Mouse (Mus musculus) NIH3T3 (cell line): ENCODE data around the gene Csnk2a2.

ENCODE experiments used
- DNase-seq: peaks from one replicate; pipeline ENCODE4 v3.0.0-alpha.2; 2012; ENCODE audit warnings: low read depth

Gene Csnk2a2

DNA sequence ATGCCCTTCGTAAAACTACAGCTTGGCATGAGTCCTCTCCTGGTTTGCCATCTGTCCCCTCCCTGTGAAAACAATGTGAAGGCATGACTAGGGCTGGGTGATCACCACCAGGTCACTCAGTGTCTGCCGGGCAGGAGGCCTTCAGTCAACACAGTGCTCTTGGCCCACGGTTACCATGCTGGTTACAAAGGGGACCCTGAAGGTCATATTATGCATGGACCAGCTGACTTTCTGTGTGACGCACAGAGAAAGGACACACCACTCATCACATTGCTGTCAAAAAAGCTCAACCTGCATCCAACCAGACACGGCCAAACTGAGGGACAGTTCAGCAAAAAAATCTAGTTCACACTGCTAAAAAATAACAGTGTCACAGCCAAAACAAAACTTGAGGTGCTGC lies at the start of gene Csnk2a2:
Gene Csnk2a2, minus strand, starts transcription at position 34 of the 400 bp plus-strand sequence.
- no peak for DNase-seq

DNA sequence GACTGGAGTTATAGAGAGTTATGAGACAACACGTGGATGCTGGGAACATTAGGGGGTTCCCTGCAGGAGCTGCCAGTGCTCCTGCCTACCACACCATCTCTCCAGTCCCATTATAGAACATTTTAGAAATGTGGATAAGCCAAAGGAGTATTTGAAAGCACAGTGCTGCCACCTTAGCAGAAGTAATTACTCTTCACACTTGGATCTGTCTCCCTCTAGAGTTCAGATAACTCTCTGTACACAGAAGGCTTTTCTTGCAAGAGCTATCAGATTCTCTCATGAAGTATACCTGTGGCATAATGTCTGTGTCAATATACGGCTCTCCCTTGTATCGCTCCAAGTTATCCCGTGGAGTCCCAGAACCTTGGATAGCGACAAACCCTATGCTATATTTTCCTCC lies 49.6 kb upstream of the Csnk2a2 start:
- DNase-seq: peak; percentile 37

DNA sequence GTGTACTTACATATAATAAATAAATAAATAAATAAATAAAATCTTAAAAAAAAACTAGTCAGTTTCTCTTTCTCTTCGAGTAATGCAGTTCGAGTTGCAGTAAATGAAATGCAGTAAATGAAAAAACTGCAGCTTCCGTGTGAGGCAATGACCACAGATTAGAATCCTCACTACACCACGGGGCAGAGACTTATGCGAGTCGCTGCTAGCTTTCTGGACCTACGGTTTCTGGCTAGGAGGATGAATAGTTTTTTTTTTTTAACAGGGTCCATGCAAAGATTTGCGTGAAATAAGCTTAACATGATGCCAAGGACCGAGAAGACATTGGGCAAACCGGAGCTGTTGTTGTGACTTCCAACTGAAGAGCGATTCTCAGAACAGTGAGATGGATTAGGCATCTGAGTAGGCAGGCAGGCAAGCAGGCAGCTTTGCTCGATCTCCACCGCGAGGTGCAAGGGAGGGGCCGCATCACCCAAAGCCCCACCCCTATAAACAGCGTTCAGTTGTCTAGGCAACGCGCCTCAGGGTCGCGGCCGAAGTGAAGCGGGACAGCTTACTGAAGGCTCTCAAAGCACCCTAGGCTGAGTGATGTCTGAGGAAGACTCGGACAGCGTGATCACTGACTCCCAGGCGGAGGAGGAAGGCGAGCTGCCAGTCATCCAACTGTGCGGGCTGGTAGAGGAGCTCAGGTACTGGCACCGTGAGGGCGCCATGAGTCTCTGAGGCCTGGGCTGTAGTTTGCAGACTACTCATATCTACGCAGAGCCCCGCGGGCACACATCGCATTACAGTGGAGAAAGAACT lies 43.9 kb upstream of the Csnk2a2 start, which contains the start of gene Ccdc113:
Gene Ccdc113, plus strand, starts transcription at position 502 of the 804 bp plus-strand sequence.
- no peak for DNase-seq

DNA sequence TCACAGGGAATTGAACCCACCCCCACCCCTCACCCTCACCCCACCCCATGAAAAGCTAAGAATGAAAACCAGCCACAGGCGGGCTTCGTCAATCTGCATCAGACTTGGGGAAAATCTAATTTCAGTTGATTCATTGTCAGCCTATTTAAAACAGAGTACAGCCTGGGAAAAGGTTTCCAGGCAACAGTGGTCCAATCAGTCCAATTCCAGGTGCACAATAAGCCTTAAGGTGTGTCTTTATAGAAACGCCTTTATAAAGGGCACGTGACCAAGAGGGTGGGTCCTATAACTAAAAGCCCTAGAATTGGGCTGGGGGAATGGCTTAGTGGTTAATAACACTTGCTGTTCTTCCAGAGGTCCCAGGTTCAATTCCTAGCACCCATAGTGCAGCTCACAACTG lies 42.4 kb upstream of the Csnk2a2 start:
- no peak for DNase-seq

DNA sequence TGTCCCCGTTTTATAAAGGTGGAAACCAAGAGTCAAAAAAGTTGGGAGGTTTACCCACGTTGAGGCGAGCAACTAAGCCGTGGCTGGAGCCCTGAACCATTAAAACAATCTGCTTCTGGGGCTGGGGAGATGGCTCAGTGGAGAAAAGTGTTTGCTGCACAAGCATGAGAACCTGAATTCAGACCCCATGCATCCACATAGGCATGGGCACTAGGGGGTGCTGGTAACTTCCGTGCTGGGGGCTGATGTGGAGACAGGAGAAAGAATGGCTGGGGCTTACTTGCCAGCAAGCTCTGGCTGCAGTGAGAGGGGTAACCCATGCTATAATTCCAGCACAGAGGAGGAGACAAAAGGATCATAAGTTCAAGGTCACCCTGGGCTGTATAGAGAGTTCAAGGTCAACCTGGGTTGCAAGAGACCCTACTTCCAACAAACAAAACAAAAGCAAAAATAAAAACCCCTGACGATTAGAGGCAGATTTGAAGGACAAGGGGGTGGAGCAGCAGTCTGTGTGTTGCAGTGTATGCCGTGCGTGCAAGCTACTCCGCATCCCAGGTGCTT lies 39.0 kb upstream of the Csnk2a2 start:
- peak; percentile 43 for DNase-seq

DNA sequence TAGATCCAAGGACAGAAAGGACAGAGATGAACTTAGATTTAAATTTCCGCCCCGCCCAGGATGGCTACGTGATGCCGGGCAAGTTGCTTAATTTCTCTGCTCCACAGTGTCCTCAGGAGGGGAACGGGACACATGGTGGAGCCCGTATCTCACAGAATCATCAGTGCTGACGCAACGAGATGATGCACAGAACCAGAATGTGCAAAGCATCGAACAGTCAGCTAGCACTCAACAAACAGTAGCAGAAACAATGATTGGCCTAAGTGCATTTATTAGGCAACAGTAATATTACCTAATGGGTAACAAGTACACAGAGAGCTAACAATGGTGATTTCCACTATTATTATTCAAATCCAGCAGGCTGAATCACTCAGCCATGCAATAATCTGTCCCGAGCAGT lies 38.4 kb upstream of the Csnk2a2 start:
- no peak for DNase-seq

DNA sequence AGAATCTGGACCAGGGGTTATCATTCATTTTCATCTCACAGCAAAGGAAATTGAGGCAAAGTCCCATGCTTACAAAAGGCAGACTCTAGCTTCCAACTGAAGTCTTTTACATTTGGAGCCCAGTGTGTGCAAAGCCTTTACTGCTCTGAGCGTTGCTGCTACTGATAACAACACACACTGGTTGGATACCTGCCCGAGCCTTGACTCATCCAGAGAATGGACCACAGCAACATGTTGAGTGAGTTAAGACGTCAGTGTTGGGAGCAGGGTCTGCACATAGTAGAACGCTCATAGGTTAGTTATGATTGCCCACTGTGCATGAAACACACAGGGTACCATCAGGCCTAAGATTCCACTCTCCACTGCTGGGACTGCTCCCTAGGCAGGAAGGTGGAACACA lies 34.2 kb upstream of the Csnk2a2 start:
- peak; percentile 52 for DNase-seq

DNA sequence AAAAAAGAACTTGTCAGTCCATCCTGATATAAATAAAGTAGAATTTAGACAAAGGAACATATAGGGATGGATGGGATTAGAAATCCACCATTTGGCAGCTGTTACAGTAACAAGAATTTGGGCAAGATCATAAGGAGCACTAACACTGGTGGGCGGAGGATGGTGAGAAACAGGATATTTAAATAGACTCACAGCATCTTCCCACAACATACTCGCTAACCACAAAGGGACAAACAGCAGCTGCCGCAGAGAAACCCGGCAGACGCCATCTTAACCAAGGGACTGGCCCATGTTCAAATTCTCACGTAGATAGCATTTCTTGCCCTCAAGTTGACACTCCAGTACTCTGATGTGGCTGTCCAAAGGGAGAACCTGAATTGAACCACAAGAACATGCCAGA lies 27.1 kb upstream of the Csnk2a2 start:
- DNase-seq: no peak

DNA sequence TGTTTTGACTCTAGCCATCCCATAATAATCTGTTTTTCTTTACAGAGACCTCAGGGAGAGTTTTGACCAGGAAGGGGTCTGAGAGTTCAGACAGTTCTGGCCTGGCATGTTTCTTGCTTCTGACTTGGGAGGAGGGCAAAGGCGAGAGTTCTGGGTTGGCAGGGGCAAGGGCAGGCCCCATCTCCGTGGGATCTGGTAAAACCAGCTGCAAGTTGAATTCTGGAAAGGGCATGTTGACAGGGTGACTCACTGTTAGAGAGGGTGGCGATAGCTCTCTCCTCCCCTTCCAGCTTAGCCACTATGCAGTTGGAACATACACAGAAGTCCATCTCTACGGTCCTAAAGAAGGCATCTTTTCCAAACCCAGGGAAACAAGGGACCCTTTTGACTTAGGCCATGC lies 23.4 kb upstream of the Csnk2a2 start:
- peak; percentile 51 for DNase-seq

DNA sequence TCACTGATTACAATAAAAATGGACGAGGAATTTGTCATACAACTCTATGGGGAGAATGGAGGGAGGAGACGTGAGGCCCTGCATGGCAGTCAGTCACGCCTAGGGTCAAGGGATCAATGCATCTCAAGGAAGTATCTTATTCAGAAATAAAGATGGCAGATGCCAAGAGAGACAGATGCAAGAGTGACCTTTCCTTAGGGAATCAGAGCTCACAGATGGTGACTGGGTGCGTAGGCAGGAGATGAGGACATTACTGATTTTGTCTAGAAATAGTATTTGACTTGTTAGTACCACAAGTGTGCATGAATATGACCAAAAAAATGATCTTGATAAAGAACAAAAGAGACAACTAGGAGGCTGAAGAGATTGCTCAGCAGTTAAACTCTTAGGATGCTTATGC lies 22.4 kb upstream of the Csnk2a2 start:
- DNase-seq: no peak

DNA sequence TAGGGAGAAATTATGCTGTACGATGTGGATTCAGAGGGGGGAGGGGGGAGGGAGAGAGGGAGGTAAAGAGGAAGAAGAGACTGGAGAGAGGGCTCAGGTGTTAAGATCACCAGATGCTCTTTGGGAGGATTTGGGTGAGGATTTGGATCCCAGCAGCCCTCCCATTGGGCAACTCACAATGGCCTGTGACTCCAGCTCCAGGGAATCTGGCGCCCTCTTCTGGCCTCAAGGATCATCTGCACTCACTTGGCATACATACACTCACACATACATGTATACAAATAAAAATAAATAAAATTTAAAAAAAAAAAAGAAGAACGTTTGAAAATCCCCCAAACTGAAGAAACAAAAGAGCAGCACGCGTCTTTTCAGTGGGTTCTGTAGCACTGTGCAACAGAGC lies 16.4 kb upstream of the Csnk2a2 start:
- no peak for DNase-seq

DNA sequence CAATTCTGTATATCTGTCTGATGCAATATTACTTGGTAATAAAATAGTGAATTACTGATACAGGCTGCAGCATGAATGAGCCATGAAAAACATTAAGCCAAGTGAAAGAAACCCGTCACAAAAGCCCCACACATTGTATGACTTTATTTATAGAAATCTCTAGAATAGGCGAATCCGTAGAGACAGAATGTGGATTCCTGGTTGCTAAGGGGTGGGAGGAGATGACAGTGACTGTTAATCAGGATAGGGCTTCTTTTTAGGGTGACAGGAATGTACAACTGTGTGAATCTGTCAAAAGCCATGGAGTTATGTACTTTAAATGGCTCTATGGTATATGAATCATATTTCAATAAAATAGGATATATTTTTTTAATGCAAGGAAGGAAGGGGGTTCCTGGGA lies 15.8 kb upstream of the Csnk2a2 start:
- no peak for DNase-seq

DNA sequence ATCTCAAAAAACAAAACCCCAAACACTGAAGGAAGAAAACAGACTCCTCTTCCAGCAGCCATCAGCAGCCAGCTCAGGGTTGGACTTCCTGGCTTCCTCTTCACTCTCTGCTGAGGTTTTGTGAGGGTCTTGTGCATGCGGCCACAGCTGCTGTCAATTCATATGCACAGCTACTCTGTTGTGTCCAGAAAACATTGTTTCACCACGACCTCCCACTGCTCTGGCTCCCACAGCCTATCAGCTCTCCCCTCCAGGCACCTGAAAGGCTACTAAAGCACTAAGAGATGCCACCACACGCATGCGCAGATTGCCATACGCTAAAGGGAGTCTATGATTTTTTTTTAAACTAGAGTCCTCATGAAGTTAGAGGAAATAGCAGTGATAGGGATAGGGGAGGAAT lies 15.0 kb upstream of the Csnk2a2 start:
- no peak for DNase-seq

DNA sequence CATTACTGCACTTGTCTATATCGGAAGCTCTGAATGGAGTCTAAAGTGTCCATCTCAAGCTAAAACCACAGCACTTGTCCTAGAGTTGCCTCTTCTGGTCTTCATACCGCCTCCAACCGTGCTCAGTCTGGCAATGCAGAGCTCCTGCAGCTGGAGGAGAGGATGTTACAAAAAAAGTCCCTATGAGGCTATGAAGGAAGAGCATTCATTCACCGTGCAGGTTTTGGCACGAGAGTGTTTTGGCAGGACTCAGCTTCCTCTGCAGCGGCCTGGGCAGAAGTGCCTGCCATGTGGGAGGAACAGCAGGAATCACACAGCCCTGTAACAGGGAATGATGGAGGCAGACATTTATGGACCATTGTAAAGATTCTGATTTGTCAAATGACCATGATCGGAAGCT lies 12.6 kb upstream of the Csnk2a2 start:
- no peak for DNase-seq

DNA sequence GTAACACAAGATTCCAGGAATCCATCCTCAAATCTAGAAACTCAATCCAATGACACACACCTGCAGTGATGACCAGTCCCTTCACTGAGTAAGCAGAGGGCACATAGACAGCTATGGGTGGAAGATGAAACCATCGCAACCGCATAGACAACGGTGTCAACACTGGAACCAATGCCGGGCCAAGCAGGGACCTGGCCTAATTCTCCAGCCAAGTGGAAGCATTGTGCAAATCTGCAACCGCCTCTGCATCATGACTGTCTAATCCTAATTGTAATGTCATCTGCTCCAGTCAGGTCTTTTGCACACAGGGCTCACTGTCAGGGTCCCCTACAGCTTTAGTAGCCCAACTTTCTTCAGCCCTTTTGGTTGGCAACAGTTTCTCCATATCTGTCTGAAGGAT lies 10.6 kb upstream of the Csnk2a2 start:
- DNase-seq: no peak

DNA sequence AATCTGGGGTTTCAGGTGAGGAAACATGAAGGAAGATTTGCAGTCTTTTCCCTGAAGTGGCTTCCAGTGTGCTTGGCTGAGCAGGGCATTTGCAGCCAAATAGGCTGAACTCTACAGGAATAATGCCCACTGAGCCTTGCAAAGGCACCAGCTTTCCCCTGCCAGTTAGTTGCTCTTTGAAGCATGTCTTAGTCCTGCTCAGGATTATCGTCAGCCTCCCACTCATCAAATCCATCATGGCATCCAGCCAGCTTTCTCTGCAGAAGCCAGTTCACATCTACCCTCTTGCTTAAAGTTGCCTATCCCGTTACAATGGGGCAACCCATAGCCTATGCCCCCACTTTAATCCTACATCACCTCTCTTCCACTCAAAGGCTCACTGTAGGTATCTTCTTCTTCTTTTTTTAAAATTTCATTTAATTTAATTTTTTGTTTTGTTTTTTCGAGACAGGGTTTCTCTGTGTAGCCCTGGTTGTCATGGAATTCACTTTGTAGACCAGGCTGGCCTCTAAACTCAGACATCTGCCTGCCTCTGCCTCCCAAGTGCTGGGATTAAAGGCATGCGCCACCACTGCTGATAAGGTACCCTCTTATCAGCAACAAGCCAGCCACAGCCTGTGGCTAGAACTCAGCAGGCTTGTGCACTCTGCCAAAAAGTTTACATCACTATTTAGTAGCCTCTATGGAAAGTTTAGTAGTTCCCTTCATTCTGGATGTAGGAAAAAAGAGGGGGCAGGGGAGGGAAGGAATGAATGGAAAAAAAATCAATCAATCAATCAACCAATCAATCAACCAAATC lies 9.6 kb upstream of the Csnk2a2 start:
- DNase-seq: no peak

DNA sequence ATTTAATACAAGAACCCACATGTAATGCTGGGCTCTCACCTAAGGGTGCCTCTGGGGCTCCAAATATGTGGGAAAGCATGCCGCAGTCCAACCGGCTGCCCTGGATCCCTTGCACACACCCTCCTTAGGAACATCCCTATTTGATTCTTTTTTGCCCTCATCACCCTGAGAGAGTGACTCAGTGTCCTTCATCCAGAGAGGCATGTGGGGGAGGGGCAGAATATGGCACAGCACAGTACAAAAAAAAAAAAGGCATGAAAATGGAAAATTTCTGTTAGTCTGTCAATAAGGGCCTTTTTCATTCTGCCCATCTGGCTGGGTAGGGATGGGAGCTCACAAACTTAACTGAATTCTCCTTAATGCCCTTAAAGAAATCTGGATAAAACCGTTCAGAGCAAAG lies 8.0 kb upstream of the Csnk2a2 start:
- DNase-seq: peak; percentile 25

DNA sequence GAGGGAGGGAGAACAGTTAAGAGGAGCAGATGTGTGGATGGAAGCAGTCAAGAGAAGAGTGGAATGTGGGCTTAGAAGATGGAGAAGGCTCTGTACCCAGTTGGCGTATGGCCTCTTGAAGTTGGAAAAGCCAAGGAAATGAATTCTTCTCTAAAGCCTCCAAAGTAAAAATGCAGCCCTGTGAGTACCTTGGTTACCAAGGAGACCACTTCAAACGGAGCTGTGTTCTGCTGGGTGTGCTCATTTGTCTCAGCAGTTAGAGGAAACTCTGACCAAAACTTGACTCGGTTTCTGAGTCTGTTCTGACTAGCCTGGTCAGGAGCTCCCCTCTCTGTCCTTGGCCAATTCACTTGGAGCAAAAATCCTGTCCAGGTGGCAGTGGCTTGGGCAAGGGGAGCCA lies 6.6 kb upstream of the Csnk2a2 start:
- no peak for DNase-seq

DNA sequence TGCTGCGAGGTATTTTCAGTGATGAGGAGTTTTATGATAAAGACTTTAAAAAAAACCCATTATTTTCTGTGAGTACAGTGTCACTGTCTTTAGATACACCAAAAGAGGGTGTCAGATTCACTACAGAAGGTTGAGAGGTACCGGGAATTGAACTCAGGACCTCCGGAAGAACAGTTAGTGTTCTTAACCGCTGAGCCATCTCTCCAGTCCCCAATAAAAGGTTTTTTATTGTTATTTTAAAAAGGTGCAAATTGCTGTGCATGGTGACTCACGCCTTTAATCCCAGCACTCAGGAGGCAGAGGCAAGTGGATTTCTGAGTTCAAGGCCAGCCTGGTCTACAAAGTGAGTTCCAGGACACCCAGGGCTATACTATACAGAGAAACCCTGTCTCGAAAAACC lies 5.6 kb upstream of the Csnk2a2 start:
- no peak for DNase-seq

DNA sequence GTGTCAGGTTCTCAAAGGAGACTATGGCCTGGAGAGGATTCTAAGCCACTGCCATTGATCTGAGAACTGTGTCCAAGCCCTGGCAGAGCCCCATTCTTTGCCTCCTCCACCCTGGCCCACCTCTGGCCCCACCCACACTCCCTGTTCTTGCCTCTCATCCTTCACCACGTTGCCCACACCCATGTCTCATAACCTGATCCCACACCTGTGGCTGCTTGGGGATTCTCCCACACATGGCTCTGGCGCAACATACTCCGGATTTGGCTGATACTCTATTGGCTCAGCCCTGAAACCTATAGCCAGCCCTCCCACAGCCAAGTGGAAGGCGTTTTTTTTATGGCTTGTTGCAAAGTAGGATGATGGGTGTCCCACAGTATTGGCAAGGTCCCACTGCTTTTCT lies 2.2 kb upstream of the Csnk2a2 start:
- no peak for DNase-seq

DNA sequence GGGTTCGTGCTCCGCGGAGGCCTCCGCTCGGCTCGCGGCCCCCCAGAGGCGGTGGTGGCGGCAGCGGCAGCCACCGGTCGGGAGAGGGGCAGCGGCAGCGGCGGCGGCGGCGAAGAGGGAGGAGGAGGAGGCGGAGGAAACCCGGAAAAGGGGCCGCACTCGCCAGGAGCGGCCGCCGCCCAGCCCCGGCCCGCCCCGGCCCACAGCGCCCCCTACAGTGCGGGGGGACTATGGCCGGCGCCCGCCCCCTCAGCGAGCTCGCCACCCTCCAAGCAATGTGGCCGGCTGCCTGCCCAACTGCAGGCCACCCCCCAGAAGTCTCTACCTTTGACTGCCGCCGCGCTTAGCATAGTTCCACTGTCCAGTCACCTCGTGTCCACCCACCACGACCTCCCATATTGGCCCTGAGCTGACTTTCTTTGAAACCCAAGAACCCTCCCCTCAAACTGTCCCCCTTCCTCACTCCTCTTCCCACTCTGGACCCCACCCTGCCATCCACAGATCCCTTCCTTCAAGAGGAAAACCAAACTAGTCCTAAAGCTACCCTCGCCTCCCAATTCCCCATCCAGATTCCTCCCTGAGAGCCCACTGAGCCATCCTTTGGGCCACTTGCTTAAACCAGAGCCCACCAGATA lies 1.0 kb downstream of the Csnk2a2 start:
- DNase-seq: peak; percentile 92
